8 mouse cellular contexts compared by ENCODE assay signal in genomic region chrX:73672031-73672431, GRCm38 (mm10). TPM values are rescaled to one million over a fixed set of nuclear protein-coding genes. Genes with fewer than 3 reads are reported as not detected.
A peak's percentile ranks its signal among the peaks of the same experiment; 100 is the strongest.
DNase-seq lines count a peak whose midpoint lies in the region; ATAC-seq and TF ChIP-seq lines count a peak whose summit lies in the region.

No protein-coding gene starts in this region.

- H3K4me1 ChIP-seq in embryonic facial prominence, embryonic 10.5 days = peaks cover 22% of the 10 kb centered on the region

- peaks cover 15% of the 10 kb centered on the region for H3K36me3 ChIP-seq in embryonic facial prominence, embryonic 10.5 days (replicated peaks)

- DNase-seq in gastrocnemius, postnatal 10 days = peak; percentile 26
- DNase-seq in gastrocnemius, postnatal 36 days = no peak
- DNase-seq in adipocyte (ENCODE audit: low spot score) = peak; percentile 58
- peak; percentile 72 for DNase-seq in embryonic facial prominence, embryonic 10.5 days (ENCODE audit: low spot score)
- DNase-seq in left cerebral cortex, adult 2 months (ENCODE audit: extremely low spot score in 1 of 2, low spot score in 2 of 2) = peak; percentile 18 to 32
- DNase-seq in spleen, postnatal 36 days (ENCODE audit: low spot score in 2 of 2) = peak; percentile 48 to 49

- no peak overlapping the region for H3K4me3 ChIP-seq in embryonic facial prominence, embryonic 10.5 days
- H3K4me3 ChIP-seq in left cerebral cortex, adult 2 months = no peak overlapping the region

- 56% methylated on average over 4 of the region's 4 CpGs for WGBS in embryonic facial prominence, embryonic 10.5 days

- ATAC-seq in hematopoietic stem cell, adult 5-6 weeks (replicated peaks in 1 of 2; ENCODE audit: insufficient read depth in 1 of 2, low FRiP score in 2 of 2, low TSS enrichment in 1 of 2, low read depth in 1 of 2, poor library complexity in 2 of 2, severe bottlenecking in 2 of 2) = peak; percentile 59 to 75; a peak in 3 of 4 replicates
- ATAC-seq in megakaryocyte progenitor cell, adult 5-6 weeks (replicated peaks; ENCODE audit: poor library complexity) = peak; percentile 83

- H3K27me3 ChIP-seq in embryonic facial prominence, embryonic 10.5 days (replicated peaks; ENCODE audit: low read depth, poor library complexity, severe bottlenecking) = peaks cover 28% of the 10 kb centered on the region

- peak; percentile 54 for TF ChIP-seq CTCF in left cerebral cortex, adult 2 months (IDR thresholded peaks at IDR 0.05)

- no peak overlapping the region for H3K27ac ChIP-seq in embryonic facial prominence, embryonic 10.5 days (replicated peaks)
- H3K27ac ChIP-seq in left cerebral cortex, adult 2 months = peak overlapping the region; percentile 13; the same call in 1 of the 2 replicates

- H3K9me3 ChIP-seq in embryonic facial prominence, embryonic 10.5 days = peaks cover 6% of the 10 kb centered on the region; the same call in 1 of the 2 replicates

- intact Hi-C loops in gastrocnemius, postnatal 36 days (cut with DNase I) = no loop called here
- intact Hi-C loops in left cerebral cortex, adult 2 months (cut with DNase I) = loop anchor here (1.0 kb wide), 1 partner anchor 19 kb away; no protein-coding TSS in a partner anchor

RNA-seq across cellular contexts. Expression of gene Slc6a8, which starts 0.9 kb away (rescaled TPM):
- 10 to 100 TPM; 48.5 to 50.7 TPM for total RNA-seq in gastrocnemius, postnatal 10 days (2021)
- 100 to 1,000 TPM; 105 to 106 TPM for total RNA-seq in gastrocnemius, postnatal 36 days (2021)
- 4.7 and 5.6 TPM in 2 replicates for polyA plus RNA-seq in embryonic facial prominence, embryonic 10.5 days (2016; fragmentation: Nextera tagmentation; extraction: Ambion mirVana)
- 0.94 TPM in 1 of 2 replicates, not detected in the other for total RNA-seq in hematopoietic stem cell, adult 5-6 weeks (2017)
- total RNA-seq in left cerebral cortex, adult 2 months (2021) = 100 to 1,000 TPM in 1 of 2 experiments, 10 to 100 TPM in 1; 98.4 to 119 TPM
- 0.07 and 0.61 TPM in 2 replicates for total RNA-seq in megakaryocyte progenitor cell, adult 5-6 weeks (2015)
- 0.04 TPM in 1 of 2 replicates, not detected in the other for total RNA-seq in megakaryocyte progenitor cell, adult 5-6 weeks (2017)

RNA-seq across cellular contexts. Expression of gene Pnck, which starts 12.1 kb away (rescaled TPM):
- 10 to 100 TPM; 13.1 to 15.1 TPM for total RNA-seq in gastrocnemius, postnatal 10 days (2021)
- total RNA-seq in gastrocnemius, postnatal 36 days (2021) = 10 to 100 TPM in 1 of 2 experiments, 1 to 10 TPM in 1; 8.2 to 11.4 TPM
- polyA plus RNA-seq in embryonic facial prominence, embryonic 10.5 days (2016; fragmentation: Nextera tagmentation; extraction: Ambion mirVana) = 6.6 and 7.4 TPM in 2 replicates
- total RNA-seq in hematopoietic stem cell, adult 5-6 weeks (2017) = 5.1 and 6.1 TPM in 2 replicates
- total RNA-seq in left cerebral cortex, adult 2 months (2021) = 10 to 100 TPM; 93.4 to 98.8 TPM
- total RNA-seq in megakaryocyte progenitor cell, adult 5-6 weeks (2015) = 0.71 and 1.2 TPM in 2 replicates
- 0.21 TPM in 1 of 2 replicates, not detected in the other for total RNA-seq in megakaryocyte progenitor cell, adult 5-6 weeks (2017)

RNA-seq across cellular contexts. Expression of gene Dusp9, which starts 32.8 kb away (rescaled TPM):
- under 1 TPM; 0.09 to 0.11 TPM for total RNA-seq in gastrocnemius, postnatal 10 days (2021)
- total RNA-seq in gastrocnemius, postnatal 36 days (2021) = not detected
- 109 and 139 TPM in 2 replicates for polyA plus RNA-seq in embryonic facial prominence, embryonic 10.5 days (2016; fragmentation: Nextera tagmentation; extraction: Ambion mirVana)
- total RNA-seq in hematopoietic stem cell, adult 5-6 weeks (2017) = 0.35 and 1.5 TPM in 2 replicates
- total RNA-seq in left cerebral cortex, adult 2 months (2021) = under 1 TPM; 0.68 to 0.70 TPM
- 0.22 and 0.67 TPM in 2 replicates for total RNA-seq in megakaryocyte progenitor cell, adult 5-6 weeks (2015)
- total RNA-seq in megakaryocyte progenitor cell, adult 5-6 weeks (2017) = 0.44 and 0.67 TPM in 2 replicates

RNA-seq across cellular contexts. Expression of gene Bcap31, which starts 43.9 kb away (rescaled TPM):
- 10 to 100 TPM; 75.2 to 80.4 TPM for total RNA-seq in gastrocnemius, postnatal 10 days (2021)
- total RNA-seq in gastrocnemius, postnatal 36 days (2021) = 10 to 100 TPM; 45.9 to 47.7 TPM
- 152 and 153 TPM in 2 replicates for polyA plus RNA-seq in embryonic facial prominence, embryonic 10.5 days (2016; fragmentation: Nextera tagmentation; extraction: Ambion mirVana)
- 171 and 203 TPM in 2 replicates for total RNA-seq in hematopoietic stem cell, adult 5-6 weeks (2017)
- 10 to 100 TPM; 74.8 to 90.1 TPM for total RNA-seq in left cerebral cortex, adult 2 months (2021)
- total RNA-seq in megakaryocyte progenitor cell, adult 5-6 weeks (2015) = 265 and 285 TPM in 2 replicates
- 218 and 226 TPM in 2 replicates for total RNA-seq in megakaryocyte progenitor cell, adult 5-6 weeks (2017)

RNA-seq across cellular contexts. Expression of gene Abcd1, which starts 44.4 kb away (rescaled TPM):
- 10 to 100 TPM; 21.8 to 24.7 TPM for total RNA-seq in gastrocnemius, postnatal 10 days (2021)
- total RNA-seq in gastrocnemius, postnatal 36 days (2021) = 10 to 100 TPM; 23.0 to 25.3 TPM
- polyA plus RNA-seq in embryonic facial prominence, embryonic 10.5 days (2016; fragmentation: Nextera tagmentation; extraction: Ambion mirVana) = 8.1 and 10.4 TPM in 2 replicates
- total RNA-seq in hematopoietic stem cell, adult 5-6 weeks (2017) = 8.0 and 18.6 TPM in 2 replicates
- 10 to 100 TPM; 11.3 to 12.3 TPM for total RNA-seq in left cerebral cortex, adult 2 months (2021)
- total RNA-seq in megakaryocyte progenitor cell, adult 5-6 weeks (2015) = 34.7 and 37.8 TPM in 2 replicates
- 13.6 and 19.4 TPM in 2 replicates for total RNA-seq in megakaryocyte progenitor cell, adult 5-6 weeks (2017)

Comparison
In these comparisons a context has a peak if more than half of its experiments do, and no peak if none do; other contexts are left out.
1. DNase-seq: peak in gastrocnemius, postnatal 10 days (single experiment), adipocyte (single experiment), embryonic facial prominence, embryonic 10.5 days (single experiment), left cerebral cortex, adult 2 months (2 of 2) and spleen, postnatal 36 days (2 of 2); none in gastrocnemius, postnatal 36 days (0 of 2).
2. RNA of gene Slc6a8, which starts 0.9 kb away (total RNA-seq): 98.4 to 119 TPM in left cerebral cortex, adult 2 months, 105 to 106 TPM in gastrocnemius, postnatal 36 days and 48.5 to 50.7 TPM in gastrocnemius, postnatal 10 days; 0.04 to 0.61 TPM in megakaryocyte progenitor cell, adult 5-6 weeks and 0.94 TPM in hematopoietic stem cell, adult 5-6 weeks; every median in the first group is over 10 times any median in the second.
3. RNA of gene Pnck, which starts 12.1 kb away (total RNA-seq): 93.4 to 98.8 TPM in left cerebral cortex, adult 2 months; 13.1 to 15.1 TPM in gastrocnemius, postnatal 10 days, 8.2 to 11.4 TPM in gastrocnemius, postnatal 36 days, 5.1 to 6.1 TPM in hematopoietic stem cell, adult 5-6 weeks and 0.21 to 1.2 TPM in megakaryocyte progenitor cell, adult 5-6 weeks; every median in the first group is over 4 times any median in the second.